Mouse (Mus musculus) brain, embryonic 18.5 days (tissue): ENCODE results near the gene E2f6.

Experiments
- DNase-seq: peaks from one replicate; pipeline ENCODE4 v3.0.0-alpha.2; 2012; ENCODE audit warnings: low read depth, low spot score

Gene E2f6

DNA sequence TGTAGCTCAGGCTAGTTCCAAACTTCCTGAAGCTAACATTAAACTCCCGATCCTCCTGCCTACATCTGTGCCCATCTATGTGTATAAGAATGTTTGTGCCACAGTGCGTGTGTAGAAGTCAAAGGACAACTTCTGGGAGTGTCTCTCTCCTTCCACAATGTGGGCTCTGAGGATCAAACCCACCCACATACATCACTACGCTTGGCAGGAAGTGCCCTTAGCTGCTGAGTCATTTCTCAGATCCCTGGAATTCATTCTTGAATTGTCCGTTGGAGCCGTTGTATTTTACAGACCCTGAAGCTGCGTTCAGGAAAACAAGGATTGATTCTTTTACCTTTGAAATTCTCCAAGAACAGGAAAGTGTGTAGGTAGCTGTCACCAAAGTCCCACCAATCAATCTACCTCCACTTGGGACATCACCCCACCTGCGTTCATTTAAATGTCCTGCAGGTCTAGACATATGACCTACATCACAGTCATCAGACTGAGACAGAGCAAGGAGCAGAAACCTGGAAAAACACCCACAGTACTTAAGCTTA lies 62.2 kb downstream of the E2f6 start:
- no peak for DNase-seq

DNA sequence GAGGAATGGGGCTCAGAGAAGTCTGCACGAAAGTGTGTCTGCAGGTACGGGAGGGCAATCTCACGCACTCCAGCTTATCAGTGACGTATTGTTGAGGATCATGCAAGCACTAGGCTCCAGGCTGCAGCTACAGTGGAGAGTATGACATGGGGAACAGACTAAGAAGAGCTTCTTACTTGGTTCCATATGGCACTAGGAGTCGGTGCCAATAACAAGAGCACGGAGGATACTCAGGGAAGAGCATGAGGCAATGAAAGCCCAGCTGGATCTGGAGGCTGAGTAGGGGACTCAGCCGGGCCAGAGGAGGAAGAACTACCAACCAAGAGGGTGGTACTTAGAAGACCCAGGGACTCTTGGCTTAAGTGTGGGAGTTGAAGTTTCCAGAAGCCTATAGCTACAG lies 62.8 kb downstream of the E2f6 start:
- no peak for DNase-seq

DNA sequence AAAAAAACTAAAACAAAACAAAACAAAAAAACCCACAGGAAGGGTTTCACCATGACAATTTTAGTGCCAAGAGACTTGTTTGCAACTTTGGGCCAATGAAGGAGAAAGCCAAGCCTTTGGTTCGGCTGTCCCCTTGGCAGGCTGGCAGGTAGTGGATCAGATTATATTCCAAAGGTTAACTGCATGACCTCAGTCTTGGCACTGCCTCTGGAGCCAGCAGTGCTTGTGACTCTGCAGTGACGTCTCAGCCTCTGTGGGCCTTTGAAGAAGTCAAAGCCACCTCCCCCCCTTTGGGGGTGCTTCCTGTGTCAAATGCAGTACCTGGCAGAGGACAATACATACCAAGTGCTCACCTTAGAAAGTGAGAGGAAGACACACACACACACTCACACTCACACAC lies 63.3 kb downstream of the E2f6 start:
- no peak for DNase-seq

DNA sequence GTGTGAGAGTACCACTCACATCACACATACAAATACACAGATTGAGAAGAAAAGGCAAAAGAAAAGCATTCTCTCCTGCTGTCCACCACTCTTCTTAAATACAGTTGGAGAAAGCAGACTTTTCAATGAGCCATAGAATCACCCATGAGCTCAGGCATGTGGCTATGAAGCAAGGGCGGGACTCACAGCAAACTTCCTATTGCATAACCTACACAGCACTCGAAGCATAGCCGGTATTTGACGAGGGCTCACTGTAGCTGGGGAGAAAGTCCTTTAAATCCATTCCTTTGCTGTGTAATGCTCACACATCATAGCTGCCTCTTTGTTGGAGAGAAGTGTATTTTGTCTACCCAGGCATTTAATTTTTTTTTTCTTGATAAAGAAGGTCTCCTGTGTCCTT lies 64.5 kb downstream of the E2f6 start:
- DNase-seq: no peak

DNA sequence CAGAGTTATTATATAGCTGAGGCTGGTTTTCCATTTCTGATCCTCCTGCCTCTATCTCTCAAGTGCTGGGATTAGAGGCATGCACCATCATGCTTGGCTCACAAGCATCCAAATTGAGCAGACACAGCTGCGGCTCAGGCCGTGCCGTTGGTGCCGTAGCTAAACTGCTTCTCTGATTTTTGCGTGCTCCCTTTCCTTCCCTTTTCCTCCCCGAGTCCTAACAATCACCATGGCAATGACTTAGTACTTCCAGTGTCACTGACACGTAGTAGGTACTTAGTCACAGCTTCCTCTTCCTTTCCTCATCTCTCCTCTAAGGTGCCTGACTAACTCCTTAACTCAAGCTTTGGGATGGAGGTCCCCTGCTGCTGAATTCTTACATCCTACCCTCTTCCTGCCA lies 64.9 kb downstream of the E2f6 start:
- DNase-seq: no peak

DNA sequence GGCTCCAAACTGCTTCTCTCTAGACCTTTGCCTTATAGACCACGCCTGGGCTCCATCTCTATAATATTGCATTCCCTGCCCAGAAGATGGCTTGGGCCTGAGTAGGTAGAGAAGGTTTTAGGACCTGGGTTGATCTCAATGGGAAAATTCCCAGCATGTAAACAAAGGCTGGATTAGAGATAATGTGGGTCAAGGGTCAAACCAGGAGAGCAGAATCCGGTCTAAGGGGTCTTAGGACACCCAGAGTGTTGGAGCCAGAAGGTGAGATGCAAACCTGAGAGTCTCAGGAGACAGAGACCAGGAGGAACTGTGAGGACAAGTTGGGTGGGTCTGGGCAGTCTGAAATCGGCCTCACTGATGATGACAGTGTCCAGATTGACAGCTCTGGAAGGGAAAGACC lies 65.9 kb downstream of the E2f6 start:
- DNase-seq: no peak

DNA sequence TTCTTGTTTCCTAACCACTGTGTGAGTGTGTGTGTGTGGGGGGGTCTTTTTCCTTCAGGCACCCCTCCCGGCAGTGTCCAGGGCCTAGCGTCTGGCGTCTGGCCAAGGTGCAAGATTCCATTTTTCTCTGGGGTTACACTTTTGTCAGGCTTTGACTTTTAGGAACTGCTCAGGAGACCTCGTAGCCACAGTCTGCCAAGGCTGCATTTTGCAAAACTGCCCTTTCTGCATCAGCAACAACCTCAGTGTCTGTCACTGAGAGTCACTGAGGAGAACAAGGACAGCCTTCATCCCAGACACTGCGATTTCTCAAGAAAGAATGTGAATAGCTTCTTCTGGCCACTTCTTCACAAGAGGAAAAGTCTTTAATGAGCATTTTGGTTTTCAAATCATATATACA lies 66.4 kb downstream of the E2f6 start:
- DNase-seq: no peak

DNA sequence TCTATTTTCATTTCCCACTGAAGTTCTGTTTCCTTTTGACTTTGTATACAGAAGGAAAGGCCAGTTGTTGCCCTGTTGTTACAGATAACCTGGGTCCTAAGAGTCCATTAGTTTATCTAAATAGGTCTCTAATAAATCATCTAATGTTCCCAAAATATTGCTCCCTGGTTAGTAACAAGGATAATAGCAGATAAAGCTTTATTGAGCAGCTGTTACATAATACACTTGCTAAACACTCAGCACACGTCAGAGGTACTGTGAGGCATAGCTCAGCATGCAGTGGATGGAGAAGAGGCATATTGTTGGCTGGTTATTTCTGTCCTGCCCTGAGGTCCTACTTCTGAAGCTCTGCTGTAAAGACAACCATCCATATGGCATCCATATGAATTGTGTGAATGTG lies 66.9 kb downstream of the E2f6 start:
- no peak for DNase-seq

DNA sequence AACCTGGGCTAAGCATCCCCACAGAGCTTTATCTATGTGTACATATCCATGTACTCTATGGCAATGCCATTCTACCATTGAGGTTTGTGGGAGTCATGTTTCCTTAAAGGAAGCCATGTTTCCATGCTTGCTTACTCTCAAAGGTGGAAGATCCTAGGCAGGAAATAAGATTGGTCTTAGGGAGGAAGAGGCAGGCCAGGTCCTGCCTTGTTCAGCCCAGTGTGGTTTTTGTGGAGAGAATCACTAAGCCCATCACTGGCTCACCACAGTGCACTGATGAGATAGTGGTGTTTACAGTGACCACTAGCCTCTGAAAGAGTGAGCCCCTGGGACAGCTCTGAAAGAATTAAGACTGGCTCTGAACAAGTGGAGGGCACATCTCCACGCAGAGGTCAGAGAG lies 68.6 kb downstream of the E2f6 start:
- no peak for DNase-seq

DNA sequence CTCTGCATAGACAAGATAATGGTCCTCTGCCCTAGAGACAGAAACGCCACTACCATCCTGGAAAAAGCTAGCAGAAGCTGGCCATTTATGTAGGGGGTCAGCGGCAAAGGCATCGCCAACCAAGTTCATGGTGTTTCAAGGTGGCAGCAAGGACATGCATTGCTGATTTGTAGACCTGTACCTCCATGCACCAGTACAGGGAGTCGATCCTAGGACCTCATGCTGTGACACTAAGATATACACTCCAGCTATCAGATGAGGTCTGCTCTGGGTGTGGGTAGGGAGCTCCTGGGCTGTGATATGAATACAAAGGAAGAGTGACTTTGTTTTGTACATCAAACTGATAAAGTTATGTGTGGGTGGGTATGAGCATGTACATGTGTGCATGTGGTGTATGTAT lies 69.3 kb downstream of the E2f6 start:
- no peak for DNase-seq

DNA sequence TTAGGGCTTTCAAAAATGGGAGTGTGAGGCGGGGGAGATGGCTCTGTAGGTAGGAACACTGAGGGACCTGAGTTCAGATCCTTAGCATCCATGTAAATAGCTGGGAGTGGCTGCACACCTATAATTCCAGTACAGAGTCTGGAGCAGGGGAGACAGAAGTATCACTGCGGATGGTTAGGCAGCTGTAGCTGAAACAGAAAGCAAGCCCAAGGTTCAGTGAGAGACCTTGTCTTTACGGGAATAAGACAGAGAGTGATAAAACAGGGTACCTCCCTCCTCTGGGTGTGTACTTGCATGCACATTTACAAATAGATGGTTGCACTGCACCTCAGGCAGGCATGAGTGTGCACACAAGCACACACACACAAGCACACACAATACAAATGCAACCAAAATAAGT lies 71.7 kb downstream of the E2f6 start:
- DNase-seq: no peak

DNA sequence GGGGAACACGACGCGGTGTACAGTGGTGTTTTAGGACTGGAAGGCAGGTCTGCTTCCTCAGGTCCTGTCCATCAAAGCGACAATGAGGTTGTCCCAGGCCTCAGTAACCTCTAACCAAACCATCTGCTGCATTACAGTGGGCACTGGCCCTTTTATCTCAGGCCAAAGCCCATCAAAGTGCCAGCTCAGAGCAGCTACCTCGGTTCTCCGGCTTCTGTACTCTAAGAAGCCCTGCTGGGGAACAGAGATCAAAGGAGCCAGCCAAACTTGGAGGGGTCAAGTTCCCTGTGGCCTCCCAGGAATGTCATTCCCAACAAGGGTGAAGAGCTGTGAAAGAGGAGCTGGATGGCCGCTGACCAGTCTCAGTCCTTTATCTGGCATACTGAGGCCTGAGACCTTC lies 72.3 kb downstream of the E2f6 start:
- no peak for DNase-seq

DNA sequence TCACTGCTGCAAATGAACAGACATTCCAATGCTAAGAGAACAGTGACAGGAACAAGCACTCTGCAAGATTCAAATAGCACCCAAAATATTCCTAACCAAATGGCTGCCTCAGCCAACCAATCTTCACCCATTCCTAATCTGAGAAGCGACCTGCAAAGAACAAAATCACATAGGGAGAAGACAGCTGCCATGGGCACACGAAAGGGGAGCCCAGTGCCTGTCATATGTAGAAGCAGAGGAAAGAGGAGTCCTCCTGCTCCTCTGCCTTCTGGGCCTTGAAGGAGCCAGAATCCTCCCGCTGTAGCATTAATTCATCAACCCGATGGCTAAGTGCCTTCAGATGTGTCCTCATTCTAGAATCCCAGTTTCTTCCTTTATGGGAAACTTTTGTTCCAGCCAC lies 73.8 kb downstream of the E2f6 start:
- DNase-seq: no peak

DNA sequence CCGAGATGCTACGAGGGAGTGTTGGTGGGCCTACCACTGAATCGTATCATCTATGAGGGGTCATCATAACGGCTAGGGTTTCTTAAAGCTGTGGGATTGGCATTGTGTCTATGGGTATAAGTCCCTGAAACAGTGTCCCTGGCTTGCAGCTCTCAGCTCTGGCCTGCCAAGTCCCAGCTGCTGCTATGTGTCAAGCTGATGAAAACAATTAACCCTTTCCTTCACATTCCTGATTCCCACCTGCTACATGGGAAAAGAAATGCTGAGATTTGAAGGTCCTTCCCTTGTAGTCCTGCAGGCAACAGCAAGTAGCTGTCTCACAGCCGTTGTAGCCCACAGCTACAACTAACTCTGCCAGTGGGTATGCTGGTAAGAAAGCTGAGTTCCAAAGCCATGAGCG lies 75.6 kb downstream of the E2f6 start:
- DNase-seq: no peak
